Mouse (Mus musculus) stomach, embryonic 14.5 days (tissue): ENCODE data around the gene Neu3. TPM values are rescaled to one million over a fixed set of nuclear protein-coding genes. Genes with fewer than 3 reads are reported as not detected.
"Not testable (repeated sequence)": the region's sequence is repeated elsewhere in the genome, so short reads cannot be mapped to it uniquely, and the experiment has no call there.

Experiments used
- ATAC-seq: fragments of 200-750 bp; cut with Nextera tagmentation; 2 replicates; pipeline ENCODE4 v1.8.0; 2017; ENCODE audit warnings: low read depth, moderate TSS enrichment; ENCODE audit not compliant: insufficient number of reproducible peaks, insufficient read depth, low FRiP score
- H3K27ac ChIP-seq: fragments of 300-500 bp; sonication (generic); 2 replicates; pipeline ENCODE4 v1.5.1; 2014; ENCODE audit warnings: mild to moderate bottlenecking, low read length, moderate library complexity, mixed read lengths
- H3K27me3 ChIP-seq: fragments of 300-500 bp; sonication (generic); 2 replicates; pipeline ENCODE4 v1.6.1; 2014; ENCODE audit warnings: low read length, control low read depth, mixed read lengths; ENCODE audit not compliant: control insufficient read depth, insufficient read depth
- H3K36me3 ChIP-seq: fragments of 300-500 bp; sonication (generic); 2 replicates; pipeline ENCODE4 v1.6.1; 2014; ENCODE audit warnings: mild to moderate bottlenecking, control low read depth, low read length, moderate library complexity, mixed read lengths; ENCODE audit not compliant: control insufficient read depth, insufficient read depth
- H3K4me1 ChIP-seq: fragments of 300-500 bp; sonication (generic); 2 replicates; pipeline ENCODE4 v1.6.1; 2014; ENCODE audit warnings: low read length, control low read depth, mixed read lengths; ENCODE audit not compliant: control insufficient read depth, insufficient read depth
- H3K4me2 ChIP-seq: fragments of 300-500 bp; sonication (generic); replicated peaks from 2 replicates; pipeline ENCODE4 v1.6.1; 2014; ENCODE audit warnings: low read depth, low read length, control low read depth
- H3K4me3 ChIP-seq: fragments of 300-500 bp; sonication (generic); 2 replicates; pipeline ENCODE4 v1.5.1; 2014; ENCODE audit warnings: low read depth, low read length, control low read depth
- H3K9ac ChIP-seq: fragments of 300-500 bp; sonication (generic); replicated peaks from 2 replicates; pipeline ENCODE4 v1.6.1; 2014; ENCODE audit warnings: low read depth, mild to moderate bottlenecking, control low read depth, low read length, moderate library complexity, mixed read lengths
- H3K9me3 ChIP-seq: fragments of 300-500 bp; sonication (generic); 2 replicates; pipeline ENCODE4 v1.6.1; 2016; ENCODE audit warnings: low read depth, low read length, control low read depth; ENCODE audit not compliant: control insufficient read depth
- WGBS: fragments of 180-500 bp; shearing (Covaris S2); extraction: QIAGEN DNeasy Blood & Tissue Kit; methylation state at CpG from one replicate; pipeline ENCODE4 v1.1.7; 2014; 5-methylcytosine and 5-hydroxymethylcytosine counted together
- polyA plus RNA-seq: library from polyadenylated mRNA; unstranded; fragments of >200 nt; fragmentation: Nextera tagmentation; extraction: Ambion mirVana; gene quantifications from 2 replicates; pipeline ENCODE4 v1.2.1, GENCODE M21; 2014

The Neu3 gene
- polyA plus RNA-seq, 1 experiment from 2014 or later, result 7.1 TPM

DNA sequence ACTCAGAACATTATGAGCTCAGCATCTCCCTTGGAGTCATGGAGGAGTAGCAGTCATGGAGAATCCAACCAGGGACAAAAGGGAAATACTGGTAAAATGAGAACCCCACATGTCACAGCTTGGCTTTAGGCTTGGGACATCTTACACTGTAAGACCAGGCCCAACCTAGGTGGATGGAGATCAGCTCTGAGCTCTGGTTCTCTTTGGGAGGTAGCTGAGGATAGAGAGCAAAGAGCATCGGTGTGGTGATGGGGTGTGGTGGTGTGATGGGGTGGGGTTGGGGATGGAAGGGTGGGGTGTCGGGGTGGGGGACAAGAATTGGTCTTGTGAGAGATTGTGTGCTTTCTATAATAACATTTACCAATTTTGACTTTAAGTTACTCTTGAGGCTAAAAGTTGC is 17.4 kb downstream of the Neu3 start:
- no peaks in the 10 kb centered on the region for H3K36me3 ChIP-seq
- no peak overlapping the region for H3K9ac ChIP-seq
- 64% methylated on average over 2 of the region's 2 CpGs for WGBS
- H3K9me3 ChIP-seq, result no peaks in the 10 kb centered on the region
- no peaks in the 10 kb centered on the region for H3K4me1 ChIP-seq
- H3K27me3 ChIP-seq, result no peaks in the 10 kb centered on the region
- no peak overlapping the region for H3K4me3 ChIP-seq
- ATAC-seq, result no peak
- H3K27ac ChIP-seq, result peak overlapping the region; percentile 11; the same call in 1 of the 2 replicates
- no peak overlapping the region for H3K4me2 ChIP-seq

DNA sequence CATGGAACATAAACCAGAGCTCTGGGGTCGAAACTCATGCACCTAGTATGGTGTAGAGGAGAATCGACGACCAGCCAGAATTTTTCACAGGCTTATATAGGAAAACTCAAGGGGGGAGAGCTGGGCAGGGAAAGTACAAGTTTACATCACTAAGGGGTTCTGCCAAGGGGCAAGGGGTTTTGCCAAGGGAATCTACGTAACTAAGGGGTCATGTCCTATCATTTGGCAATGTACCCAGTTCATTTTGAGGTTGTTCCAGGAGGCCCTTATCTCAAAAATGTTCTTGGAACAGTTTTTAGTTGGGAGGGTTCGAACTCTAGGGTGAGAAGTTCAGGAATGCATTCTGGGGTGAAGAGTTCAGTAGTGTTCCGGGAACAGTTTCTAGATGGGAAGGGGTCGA is 21.2 kb downstream of the Neu3 start:
- H3K4me3 ChIP-seq, H3K4me1 ChIP-seq, H3K4me2 ChIP-seq, H3K9me3 ChIP-seq, H3K27me3 ChIP-seq, ATAC-seq, H3K9ac ChIP-seq, H3K36me3 ChIP-seq, H3K27ac ChIP-seq: not testable (repeated sequence)
- WGBS, result 57% methylated on average over 7 of the region's 7 CpGs

GRCm38 (mm10) chr7:99805340-99805739 is 22.9 kb downstream of the Neu3 start:
- H3K4me2 ChIP-seq, result no peak overlapping the region
- no peak overlapping the region for H3K27ac ChIP-seq
- no peaks in the 10 kb centered on the region for H3K27me3 ChIP-seq
- 83% methylated on average over 1 of the region's 1 CpGs for WGBS
- ATAC-seq, result no peak
- no peaks in the 10 kb centered on the region for H3K36me3 ChIP-seq
- H3K9me3 ChIP-seq, result no peaks in the 10 kb centered on the region
- no peaks in the 10 kb centered on the region for H3K4me1 ChIP-seq
- no peak overlapping the region for H3K4me3 ChIP-seq
- H3K9ac ChIP-seq, result no peak overlapping the region

DNA sequence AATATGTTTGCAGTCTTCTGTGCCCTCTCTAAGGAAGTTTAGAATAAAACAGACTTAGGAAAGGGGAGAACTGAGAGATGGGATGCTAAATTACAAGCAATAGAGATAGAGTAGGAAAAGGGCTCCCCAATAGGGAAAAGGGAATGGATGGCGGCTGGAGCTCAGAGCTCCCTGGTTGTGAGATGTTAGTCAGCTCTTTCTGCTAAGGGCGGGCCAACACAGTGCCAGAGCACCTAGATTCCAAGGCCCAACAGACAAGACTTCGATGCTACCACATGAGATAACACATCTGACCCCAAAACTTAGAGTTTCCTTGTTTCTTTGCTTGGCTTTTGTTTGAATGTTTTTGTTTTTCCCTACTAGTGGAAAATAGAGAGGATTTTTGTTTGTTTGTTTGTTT is 24.2 kb downstream of the Neu3 start:
- not testable (repeated sequence) for H3K9me3 ChIP-seq, H3K4me1 ChIP-seq, ATAC-seq, H3K4me2 ChIP-seq, H3K4me3 ChIP-seq, H3K9ac ChIP-seq, H3K27ac ChIP-seq, H3K27me3 ChIP-seq, H3K36me3 ChIP-seq
- WGBS, result 87% methylated on average over 3 of the region's 3 CpGs

- 49% methylated on average over 8 of the region's 8 CpGs for WGBS
- Histone ChIP-seq H3K9me3 (no peaks in the 10 kb centered on the region), H3K9ac (no peak overlapping the region), H3K4me1 (no peaks in the 10 kb centered on the region), H3K4me3 (no peak overlapping the region), H3K4me2 (no peak overlapping the region), H3K27me3 (no peaks in the 10 kb centered on the region), H3K27ac (no peak overlapping the region), H3K36me3 (no peaks in the 10 kb centered on the region)
- no peak; the same call in 1 of the 2 replicates for ATAC-seq
These were observed 24.7 kb downstream of the Neu3 start for GRCm38 (mm10) chr7:99803535-99803934.

GRCm38 (mm10) chr7:99799118-99799517 is 29.1 kb downstream of the Neu3 start:
- no peaks in the 10 kb centered on the region for H3K36me3 ChIP-seq
- H3K27ac ChIP-seq, result no peak overlapping the region
- 78% methylated on average over 7 of the region's 7 CpGs for WGBS
- no peak overlapping the region for H3K4me3 ChIP-seq
- no peaks in the 10 kb centered on the region for H3K9me3 ChIP-seq
- peaks cover 8% of the 10 kb centered on the region; the same call in 1 of the 2 replicates for H3K4me1 ChIP-seq
- no peak for ATAC-seq
- no peak overlapping the region for H3K9ac ChIP-seq
- H3K27me3 ChIP-seq, result no peaks in the 10 kb centered on the region
- H3K4me2 ChIP-seq, result no peak overlapping the region

DNA sequence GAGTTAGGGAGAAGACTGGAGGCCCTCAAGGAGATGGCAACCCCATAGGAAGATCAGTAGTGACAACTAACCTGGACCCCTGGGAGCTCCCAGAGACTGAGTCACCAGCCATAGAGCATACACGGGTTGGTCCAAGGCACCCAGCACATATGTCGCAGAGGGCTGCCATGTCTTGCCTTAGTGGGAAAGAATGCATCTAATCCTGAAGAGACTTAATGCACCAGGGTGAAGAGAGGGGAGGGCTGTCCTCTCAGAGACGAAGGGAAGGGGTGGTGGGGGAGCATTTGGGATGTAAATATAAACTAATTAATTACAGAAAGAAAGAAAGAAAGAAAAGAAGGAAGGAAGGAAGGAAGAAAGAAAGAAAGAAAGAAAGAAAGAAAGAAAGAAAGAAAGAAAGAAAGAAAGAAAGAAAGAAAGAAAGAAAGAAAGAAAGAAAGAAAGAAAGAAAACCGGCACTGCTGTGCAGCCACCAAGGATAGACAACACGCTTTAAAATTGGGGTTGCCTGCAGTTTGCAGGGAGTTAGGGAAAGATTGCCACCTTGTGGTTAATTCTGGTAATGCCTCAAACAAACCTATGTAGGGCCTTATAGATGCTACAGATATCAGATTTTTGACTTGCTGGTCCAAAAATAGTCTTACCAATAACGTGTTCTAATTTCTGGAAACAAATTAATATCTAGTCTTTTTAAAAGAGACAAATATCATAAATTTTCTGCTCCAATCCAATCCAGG is 30.1 kb downstream of the Neu3 start:
- 34% methylated on average over 6 of the region's 6 CpGs for WGBS
- no peak overlapping the region for H3K4me3 ChIP-seq
- no peaks in the 10 kb centered on the region for H3K9me3 ChIP-seq
- no peak overlapping the region for H3K27ac ChIP-seq
- ATAC-seq, result no peak
- H3K9ac ChIP-seq, result no peak overlapping the region
- no peaks in the 10 kb centered on the region for H3K27me3 ChIP-seq
- peaks cover 8% of the 10 kb centered on the region; the same call in 1 of the 2 replicates for H3K4me1 ChIP-seq
- no peaks in the 10 kb centered on the region for H3K36me3 ChIP-seq
- no peak overlapping the region for H3K4me2 ChIP-seq

DNA sequence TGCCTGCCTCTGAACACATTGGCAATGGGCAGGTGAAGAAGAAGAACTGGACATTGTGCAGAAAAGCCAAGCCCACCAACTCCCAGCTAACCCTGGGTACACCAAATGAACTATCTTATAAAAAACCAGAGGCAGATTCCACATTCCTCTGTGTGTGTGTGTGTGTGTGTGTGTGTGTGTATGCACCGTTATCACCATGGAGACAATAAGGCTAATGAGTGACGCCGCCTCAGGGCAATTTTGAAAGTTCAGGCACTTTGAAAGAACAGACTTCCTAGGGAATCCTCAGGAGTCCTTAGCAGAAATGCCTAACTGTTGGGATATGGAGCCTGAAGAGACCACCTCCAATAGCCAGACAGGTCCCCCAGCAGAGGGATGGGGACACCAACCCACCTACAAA is 31.0 kb downstream of the Neu3 start:
- no peak for ATAC-seq
- no peak overlapping the region for H3K4me3 ChIP-seq
- WGBS, result 91% methylated on average over 3 of the region's 3 CpGs
- no peaks in the 10 kb centered on the region for H3K36me3 ChIP-seq
- H3K27ac ChIP-seq, result no peak overlapping the region
- no peaks in the 10 kb centered on the region for H3K27me3 ChIP-seq
- peaks cover 8% of the 10 kb centered on the region; the same call in 1 of the 2 replicates for H3K4me1 ChIP-seq
- H3K4me2 ChIP-seq, result no peak overlapping the region
- no peak overlapping the region for H3K9ac ChIP-seq
- H3K9me3 ChIP-seq, result no peaks in the 10 kb centered on the region

DNA sequence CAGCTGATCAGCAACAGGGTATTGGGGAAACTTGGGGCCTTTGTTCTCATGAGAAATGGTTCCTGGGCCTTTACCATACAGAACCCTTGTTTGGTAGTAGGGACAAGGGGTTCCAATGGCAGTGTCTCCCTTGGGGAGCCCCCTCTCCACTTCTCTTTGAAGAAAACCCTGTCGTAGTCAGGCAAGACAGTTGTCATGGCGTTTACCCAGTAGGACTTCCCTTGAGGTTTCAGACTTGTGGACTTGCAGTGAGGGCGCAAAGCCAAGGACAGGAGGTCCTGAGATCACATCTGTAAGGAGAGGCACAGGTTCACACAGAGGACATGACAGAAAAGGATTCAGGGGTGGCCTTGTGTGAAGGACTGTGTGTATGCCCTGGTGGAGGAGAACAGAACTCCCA is 31.7 kb downstream of the Neu3 start:
- Histone ChIP-seq H3K9ac (no peak overlapping the region), H3K27ac (no peak overlapping the region), H3K4me1 (peaks cover 8% of the 10 kb centered on the region; the same call in 1 of the 2 replicates), H3K9me3 (no peaks in the 10 kb centered on the region), H3K4me2 (no peak overlapping the region), H3K4me3 (no peak overlapping the region), H3K27me3 (no peaks in the 10 kb centered on the region), H3K36me3 (no peaks in the 10 kb centered on the region)
- no peak for ATAC-seq
- WGBS, result 75% methylated on average over 3 of the region's 3 CpGs
